Mouse (Mus musculus) stomach, embryonic 14.5 days (tissue): ENCODE measurements around the gene Kif21b. TPM values are rescaled to one million over a fixed set of nuclear protein-coding genes. Genes with fewer than 3 reads are reported as not detected.

ENCODE experiments used
- ATAC-seq: fragments of 200-750 bp; cut with Nextera tagmentation; 2 replicates; pipeline ENCODE4 v1.8.0; 2017; ENCODE audit warnings: low read depth, moderate TSS enrichment; ENCODE audit not compliant: insufficient number of reproducible peaks, insufficient read depth, low FRiP score
- H3K27ac ChIP-seq: fragments of 300-500 bp; sonication (generic); 2 replicates; pipeline ENCODE4 v1.5.1; 2014; ENCODE audit warnings: mild to moderate bottlenecking, low read length, moderate library complexity, mixed read lengths
- H3K27me3 ChIP-seq: fragments of 300-500 bp; sonication (generic); 2 replicates; pipeline ENCODE4 v1.6.1; 2014; ENCODE audit warnings: low read length, control low read depth, mixed read lengths; ENCODE audit not compliant: control insufficient read depth, insufficient read depth
- H3K36me3 ChIP-seq: fragments of 300-500 bp; sonication (generic); 2 replicates; pipeline ENCODE4 v1.6.1; 2014; ENCODE audit warnings: mild to moderate bottlenecking, control low read depth, low read length, moderate library complexity, mixed read lengths; ENCODE audit not compliant: control insufficient read depth, insufficient read depth
- H3K4me1 ChIP-seq: fragments of 300-500 bp; sonication (generic); 2 replicates; pipeline ENCODE4 v1.6.1; 2014; ENCODE audit warnings: low read length, control low read depth, mixed read lengths; ENCODE audit not compliant: control insufficient read depth, insufficient read depth
- H3K4me2 ChIP-seq: fragments of 300-500 bp; sonication (generic); replicated peaks from 2 replicates; pipeline ENCODE4 v1.6.1; 2014; ENCODE audit warnings: low read depth, low read length, control low read depth
- H3K4me3 ChIP-seq: fragments of 300-500 bp; sonication (generic); 2 replicates; pipeline ENCODE4 v1.5.1; 2014; ENCODE audit warnings: low read depth, low read length, control low read depth
- H3K9ac ChIP-seq: fragments of 300-500 bp; sonication (generic); replicated peaks from 2 replicates; pipeline ENCODE4 v1.6.1; 2014; ENCODE audit warnings: low read depth, mild to moderate bottlenecking, control low read depth, low read length, moderate library complexity, mixed read lengths
- H3K9me3 ChIP-seq: fragments of 300-500 bp; sonication (generic); 2 replicates; pipeline ENCODE4 v1.6.1; 2016; ENCODE audit warnings: low read depth, low read length, control low read depth; ENCODE audit not compliant: control insufficient read depth
- WGBS: fragments of 180-500 bp; shearing (Covaris S2); extraction: QIAGEN DNeasy Blood & Tissue Kit; methylation state at CpG from one replicate; pipeline ENCODE4 v1.1.7; 2014; 5-methylcytosine and 5-hydroxymethylcytosine counted together
- polyA plus RNA-seq: library from polyadenylated mRNA; unstranded; fragments of >200 nt; fragmentation: Nextera tagmentation; extraction: Ambion mirVana; gene quantifications from 2 replicates; pipeline ENCODE4 v1.2.1, GENCODE M21; 2014

Kif21b gene
- polyA plus RNA-seq, 1 experiment from 2014 or later = 4.4 TPM

DNA sequence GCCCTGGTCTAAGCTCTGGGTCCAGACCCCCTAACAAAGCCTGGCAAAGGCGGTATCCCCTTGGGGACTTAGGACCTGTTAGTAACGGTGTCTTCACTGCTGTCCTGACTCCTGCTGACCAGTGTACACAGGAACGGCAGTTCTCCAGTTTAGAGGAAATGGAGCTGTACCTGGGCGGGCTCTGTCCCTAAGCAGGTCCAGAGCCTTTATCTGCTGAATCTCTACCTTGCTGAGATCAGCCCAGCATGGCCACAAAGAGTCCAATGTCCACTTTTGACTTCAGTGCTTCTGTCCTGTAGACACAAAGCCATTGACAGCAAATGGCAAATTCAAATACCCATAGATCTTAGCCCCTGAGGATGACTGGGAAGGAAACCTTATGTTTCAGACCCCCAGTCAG, 25.8 kb downstream of the Kif21b start:
- Histone ChIP-seq H3K36me3 (peaks cover 23% of the 10 kb centered on the region), H3K9ac (no peak overlapping the region), H3K4me1 (no peaks in the 10 kb centered on the region), H3K9me3 (no peaks in the 10 kb centered on the region), H3K27ac (no peak overlapping the region), H3K4me3 (no peak overlapping the region), H3K27me3 (no peaks in the 10 kb centered on the region), H3K4me2 (no peak overlapping the region)
- WGBS = 90% methylated on average over 4 of the region's 4 CpGs
- no peak for ATAC-seq

DNA sequence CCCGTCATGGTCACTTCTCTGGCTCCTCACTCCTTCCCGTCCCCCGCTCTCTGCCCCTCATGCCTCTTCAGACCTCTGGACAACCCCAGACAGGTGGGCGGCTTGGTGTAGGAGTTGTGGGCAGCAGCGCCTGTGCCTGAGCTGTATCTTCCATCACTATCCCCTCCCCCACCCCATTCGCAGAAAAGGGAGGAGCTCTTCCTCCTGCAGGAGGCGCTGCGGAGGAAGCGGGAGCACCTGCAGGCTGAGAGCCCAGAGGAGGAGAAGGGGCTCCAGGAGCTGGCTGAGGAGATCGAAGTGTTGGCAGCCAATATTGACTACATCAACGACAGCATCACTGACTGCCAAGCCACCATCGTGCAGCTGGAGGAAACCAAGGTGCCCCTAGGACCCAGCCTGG, 28.6 kb downstream of the Kif21b start:
- 53% methylated on average over 12 of the region's 12 CpGs for WGBS
- Histone ChIP-seq H3K27me3 (no peaks in the 10 kb centered on the region), H3K36me3 (peaks cover 27% of the 10 kb centered on the region), H3K4me1 (no peaks in the 10 kb centered on the region), H3K27ac (no peak overlapping the region), H3K9ac (no peak overlapping the region), H3K4me3 (no peak overlapping the region), H3K4me2 (no peak overlapping the region), H3K9me3 (no peaks in the 10 kb centered on the region)
- ATAC-seq = 0 out of 2 replicates have a peak, but pooled peaks have one; percentile 28

DNA sequence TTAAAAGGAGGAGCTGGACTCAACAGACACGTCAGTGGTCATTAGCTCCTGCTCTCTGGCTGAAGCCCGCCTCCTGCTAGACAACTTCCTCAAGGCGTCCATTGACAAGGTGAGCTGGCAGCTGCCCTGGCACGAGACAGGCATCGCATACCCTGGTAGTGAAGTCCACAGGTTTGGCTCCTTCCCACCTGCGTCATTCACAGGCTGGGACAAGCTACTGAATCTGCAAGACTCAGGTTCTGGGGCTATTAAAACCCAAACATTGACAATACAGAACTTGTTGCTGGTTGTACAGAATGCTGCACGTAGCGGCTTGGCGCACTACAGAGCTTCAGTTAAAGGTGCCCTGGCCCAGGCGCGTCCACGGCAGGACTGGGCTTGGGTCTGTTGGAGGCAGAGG, 29.1 kb downstream of the Kif21b start:
- H3K36me3 ChIP-seq = peaks cover 27% of the 10 kb centered on the region
- WGBS = 86% methylated on average over 12 of the region's 12 CpGs
- ATAC-seq = no peak

DNA sequence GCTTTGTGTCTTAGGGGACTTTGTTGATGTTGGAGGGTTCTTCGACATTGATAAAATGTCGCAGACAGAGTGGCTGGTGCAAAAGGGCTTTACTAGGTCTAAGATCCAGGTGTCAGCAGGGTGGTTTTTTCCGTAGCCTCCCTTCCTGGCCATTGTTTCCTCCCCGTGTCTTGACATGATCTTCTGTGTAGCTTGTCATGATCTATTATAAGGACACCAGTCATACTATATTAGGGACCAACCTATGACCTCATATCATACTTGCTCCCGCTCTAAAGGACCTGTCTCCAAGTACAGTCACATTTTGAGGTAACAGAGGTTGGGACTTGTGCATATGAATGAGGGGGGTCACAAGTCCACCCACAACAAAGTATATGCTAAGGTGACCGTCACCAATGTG, 29.7 kb downstream of the Kif21b start:
- H3K9me3 ChIP-seq = no peaks in the 10 kb centered on the region
- 88% methylated on average over 6 of the region's 6 CpGs for WGBS
- no peak overlapping the region for H3K4me2 ChIP-seq
- peaks cover 27% of the 10 kb centered on the region for H3K36me3 ChIP-seq
- H3K27me3 ChIP-seq = no peaks in the 10 kb centered on the region
- ATAC-seq = no peak
- H3K4me1 ChIP-seq = no peaks in the 10 kb centered on the region
- no peak overlapping the region for H3K4me3 ChIP-seq
- no peak overlapping the region for H3K9ac ChIP-seq
- no peak overlapping the region for H3K27ac ChIP-seq

More for the DNA sequence above, 29.1 kb downstream of the Kif21b start:
- H3K27ac ChIP-seq = no peak overlapping the region
- H3K9ac ChIP-seq = no peak overlapping the region
- H3K27me3 ChIP-seq = no peaks in the 10 kb centered on the region
- H3K4me2 ChIP-seq = no peak overlapping the region
- no peaks in the 10 kb centered on the region for H3K4me1 ChIP-seq
- H3K9me3 ChIP-seq = no peaks in the 10 kb centered on the region
- no peak overlapping the region for H3K4me3 ChIP-seq

DNA sequence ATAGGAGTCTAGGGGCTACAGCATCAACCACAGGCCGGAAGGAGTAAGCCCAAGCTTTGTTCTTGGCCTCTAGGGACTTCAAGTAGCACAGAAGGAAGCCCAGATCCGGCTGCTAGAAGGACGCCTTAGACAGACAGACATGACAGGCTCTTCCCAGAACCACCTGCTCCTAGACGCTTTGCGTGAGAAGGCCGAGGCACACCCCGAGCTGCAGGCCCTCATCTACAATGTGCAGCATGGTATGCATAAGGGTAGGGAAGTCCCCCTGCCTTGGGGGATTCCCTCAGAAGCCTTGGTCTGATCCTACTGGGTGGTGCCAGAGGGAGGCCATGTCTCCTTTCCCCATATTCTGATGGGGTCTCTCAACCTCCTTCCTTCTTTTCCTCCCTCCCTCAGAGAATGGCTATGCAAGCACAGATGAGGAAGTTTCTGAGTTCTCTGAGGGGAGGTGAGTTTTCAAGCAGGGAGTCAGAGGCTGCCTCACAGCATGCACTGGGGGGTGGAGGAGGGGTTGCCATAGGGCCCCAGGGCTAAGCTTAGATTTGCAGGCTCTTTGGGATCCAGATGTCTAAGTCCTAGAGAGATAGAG, 30.2 kb downstream of the Kif21b start:
- H3K27ac ChIP-seq = no peak overlapping the region
- H3K9ac ChIP-seq = no peak overlapping the region
- 89% methylated on average over 7 of the region's 7 CpGs for WGBS
- no peaks in the 10 kb centered on the region for H3K4me1 ChIP-seq
- peaks cover 25% of the 10 kb centered on the region for H3K36me3 ChIP-seq
- H3K4me3 ChIP-seq = no peak overlapping the region
- ATAC-seq = no peak
- H3K27me3 ChIP-seq = no peaks in the 10 kb centered on the region
- no peak overlapping the region for H3K4me2 ChIP-seq
- H3K9me3 ChIP-seq = no peaks in the 10 kb centered on the region

DNA sequence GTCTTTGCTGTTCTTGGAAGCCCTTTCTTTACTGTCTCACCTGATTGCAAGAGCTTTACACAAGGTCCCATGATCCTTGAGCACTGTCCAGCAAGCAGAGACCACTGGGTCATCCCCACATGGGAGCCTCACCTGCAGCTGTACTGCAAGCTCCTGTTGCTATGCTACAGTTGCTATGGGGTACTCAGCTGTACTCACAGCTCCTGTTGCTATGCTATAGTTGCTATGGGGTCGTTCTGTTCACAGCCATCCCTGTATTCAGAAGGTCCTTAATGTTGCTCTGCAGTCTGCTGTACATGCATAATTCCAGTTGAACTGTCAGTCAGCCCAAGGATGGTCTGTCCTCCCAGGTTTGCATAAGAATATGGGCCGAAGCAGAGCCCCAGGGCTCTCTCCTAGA, 34.2 kb downstream of the Kif21b start:
- ATAC-seq = no peak
- H3K36me3 ChIP-seq = peaks cover 19% of the 10 kb centered on the region
- WGBS = 68% methylated on average over 2 of the region's 2 CpGs

DNA sequence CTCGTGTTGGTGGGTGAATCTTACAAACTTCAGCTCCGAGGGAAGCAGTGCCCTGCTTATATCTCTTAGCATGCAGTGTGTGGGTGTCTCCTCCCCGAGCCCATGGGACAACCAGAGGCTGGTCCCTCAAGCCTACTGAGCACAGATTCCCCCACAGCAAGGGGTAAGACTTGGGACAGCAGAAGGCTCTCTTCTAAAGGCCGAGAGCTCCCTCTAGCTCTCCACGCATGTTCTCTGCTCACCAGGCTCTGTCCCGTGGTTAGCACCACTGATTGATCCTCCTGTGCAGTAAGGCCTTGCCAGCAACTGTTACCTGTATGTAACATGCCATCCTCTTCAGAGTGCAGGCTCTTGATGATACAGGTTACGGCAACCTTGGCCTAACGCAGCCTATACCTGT, 36.5 kb downstream of the Kif21b start:
- no peak overlapping the region for H3K4me3 ChIP-seq
- no peak for ATAC-seq
- no peaks in the 10 kb centered on the region for H3K4me1 ChIP-seq
- H3K9me3 ChIP-seq = no peaks in the 10 kb centered on the region
- no peak overlapping the region for H3K27ac ChIP-seq
- no peak overlapping the region for H3K4me2 ChIP-seq
- no peak overlapping the region for H3K9ac ChIP-seq
- H3K27me3 ChIP-seq = no peaks in the 10 kb centered on the region
- peaks cover 21% of the 10 kb centered on the region for H3K36me3 ChIP-seq
- 73% methylated on average over 8 of the region's 8 CpGs for WGBS

More for the DNA sequence above, 34.2 kb downstream of the Kif21b start:
- H3K4me2 ChIP-seq = no peak overlapping the region
- no peaks in the 10 kb centered on the region for H3K27me3 ChIP-seq
- H3K4me3 ChIP-seq = no peak overlapping the region
- H3K4me1 ChIP-seq = no peaks in the 10 kb centered on the region
- no peaks in the 10 kb centered on the region for H3K9me3 ChIP-seq
- H3K9ac ChIP-seq = no peak overlapping the region
- no peak overlapping the region for H3K27ac ChIP-seq

DNA sequence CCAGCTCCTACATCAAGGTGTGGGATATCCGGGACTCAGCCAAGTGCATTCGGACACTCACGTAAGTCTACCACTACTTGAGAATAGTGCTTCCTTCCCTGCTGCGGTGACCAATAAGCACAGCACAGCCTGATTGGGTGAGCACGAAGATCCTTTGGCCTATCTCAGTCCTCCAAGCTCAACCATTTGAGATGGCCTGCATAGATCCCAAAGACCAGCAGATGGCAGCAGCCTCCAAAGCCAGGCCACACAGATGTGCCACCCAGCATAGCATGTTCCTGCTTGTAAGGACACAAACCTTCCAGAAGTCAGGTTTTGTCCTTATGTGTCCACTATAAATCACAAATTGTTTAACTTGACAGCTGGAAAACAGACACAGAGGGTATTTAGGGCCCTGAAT, 38.9 kb downstream of the Kif21b start:
- 0 out of 2 replicates have a peak, but pooled peaks have one; percentile 26 for ATAC-seq
- 6% methylated on average over 5 of the region's 5 CpGs for WGBS
- H3K27ac ChIP-seq = no peak overlapping the region

DNA sequence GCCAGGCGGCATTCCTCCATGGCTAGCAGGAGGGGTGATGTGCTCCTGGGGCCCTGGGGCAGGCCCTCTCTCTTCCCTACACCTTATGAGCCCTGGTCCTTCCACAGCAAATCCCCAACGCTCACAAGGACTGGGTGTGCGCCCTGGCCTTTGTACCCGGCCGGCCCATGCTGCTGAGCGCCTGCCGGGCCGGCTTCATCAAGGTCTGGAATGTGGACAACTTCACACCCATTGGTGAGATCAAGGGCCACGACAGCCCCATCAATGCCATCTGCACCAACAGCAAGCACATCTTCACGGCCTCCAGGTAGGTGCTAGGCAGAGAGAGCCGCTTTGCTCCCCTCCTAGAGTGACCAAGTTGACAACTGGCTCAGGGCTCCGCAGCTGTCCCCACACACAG, 41.5 kb downstream of the Kif21b start:
- H3K9ac ChIP-seq = no peak overlapping the region
- peaks cover 9% of the 10 kb centered on the region for H3K4me1 ChIP-seq
- H3K9me3 ChIP-seq = no peaks in the 10 kb centered on the region
- no peak for ATAC-seq
- peaks cover 18% of the 10 kb centered on the region; the same call in 1 of the 2 replicates for H3K36me3 ChIP-seq
- whole genome bisulfite sequencing = 59% methylated on average over 12 of the region's 12 CpGs
- no peak overlapping the region for H3K4me3 ChIP-seq
- H3K4me2 ChIP-seq = no peak overlapping the region
- no peaks in the 10 kb centered on the region for H3K27me3 ChIP-seq
- no peak overlapping the region for H3K27ac ChIP-seq

More for the DNA sequence above, 38.9 kb downstream of the Kif21b start:
- no peaks in the 10 kb centered on the region for H3K9me3 ChIP-seq
- no peak overlapping the region for H3K9ac ChIP-seq
- peaks cover 9% of the 10 kb centered on the region for H3K4me1 ChIP-seq
- H3K27me3 ChIP-seq = no peaks in the 10 kb centered on the region
- H3K36me3 ChIP-seq = peaks cover 12% of the 10 kb centered on the region; the same call in 1 of the 2 replicates
- no peak overlapping the region for H3K4me2 ChIP-seq
- no peak overlapping the region for H3K4me3 ChIP-seq
